In genomic region chr8:61229511-61230195, GRCm38 (mm10) we compare ENCODE assay signal across 8 mouse cellular contexts. TPM values are rescaled to one million over a fixed set of nuclear protein-coding genes. Genes with fewer than 3 reads are reported as not detected.
DNase-seq lines count a peak whose midpoint lies in the region; ATAC-seq and TF ChIP-seq lines count a peak whose summit lies in the region.
"Had no signal": no experiment of that assay in that cellular context is flagged by ENCODE, and none has a peak within 500 bp of the region (broad histone marks: within the 10 kb centered on the region; RNA-seq: fewer than 3 reads in every experiment).

No protein-coding gene starts in this region.

- WGBS in kidney, postnatal 0 days = 53% methylated on average over 12 of the region's 12 CpGs
- 83% methylated on average over 12 of the region's 12 CpGs for WGBS in forebrain, embryonic 14.5 days
- WGBS in hindbrain, embryonic 15.5 days = 68% methylated on average over 12 of the region's 12 CpGs
- 50% methylated on average over 12 of the region's 12 CpGs for WGBS in midbrain, postnatal 0 days

- peaks cover 27% of the 10 kb centered on the region for H3K4me1 ChIP-seq in kidney, postnatal 0 days (replicated peaks; ENCODE audit: insufficient read depth, low read length)
- H3K4me1 ChIP-seq in forebrain, embryonic 14.5 days (ENCODE audit: control insufficient read depth, insufficient read depth, low read length) = peaks cover 41% of the 10 kb centered on the region
- peaks cover 47% of the 10 kb centered on the region for H3K4me1 ChIP-seq in hindbrain, embryonic 15.5 days (replicated peaks)
- peaks cover 21% of the 10 kb centered on the region for H3K4me1 ChIP-seq in midbrain, postnatal 0 days (ENCODE audit: insufficient read depth, low read length)

- no peak overlapping the region for H3K4me3 ChIP-seq in kidney, postnatal 0 days (replicated peaks; ENCODE audit: low read depth, low read length)
- no peak overlapping the region for H3K4me3 ChIP-seq in forebrain, embryonic 14.5 days (ENCODE audit: low read depth, low read length)
- H3K4me3 ChIP-seq in hindbrain, embryonic 15.5 days = peak overlapping the region; percentile 5; the same call in 1 of the 2 replicates
- H3K4me3 ChIP-seq in midbrain, postnatal 0 days (ENCODE audit: low read depth, low read length) = no peak overlapping the region

- H3K9ac ChIP-seq in kidney, postnatal 0 days (ENCODE audit: low read depth, low read length) = no peak overlapping the region
- H3K9ac ChIP-seq in forebrain, embryonic 14.5 days (ENCODE audit: low read length) = no peak overlapping the region
- H3K9ac ChIP-seq in hindbrain, embryonic 15.5 days = no peak overlapping the region
- no peak overlapping the region for H3K9ac ChIP-seq in midbrain, postnatal 0 days (replicated peaks; ENCODE audit: low read length, poor library complexity, severe bottlenecking)

- H3K36me3 ChIP-seq in kidney, postnatal 0 days (ENCODE audit: insufficient read depth, low read length) = no peaks in the 10 kb centered on the region
- peaks cover 6% of the 10 kb centered on the region; the same call in 1 of the 2 replicates for H3K36me3 ChIP-seq in forebrain, embryonic 14.5 days (ENCODE audit: control insufficient read depth, insufficient read depth, low read length)
- no peaks in the 10 kb centered on the region for H3K36me3 ChIP-seq in hindbrain, embryonic 15.5 days
- no peaks in the 10 kb centered on the region for H3K36me3 ChIP-seq in midbrain, postnatal 0 days (ENCODE audit: insufficient read depth, low read length)

- H3K27me3 ChIP-seq in kidney, postnatal 0 days (ENCODE audit: insufficient read depth, low read length) = no peaks in the 10 kb centered on the region
- H3K27me3 ChIP-seq in forebrain, embryonic 14.5 days (replicated peaks; ENCODE audit: control insufficient read depth, insufficient read depth, low read length) = no peaks in the 10 kb centered on the region
- no peaks in the 10 kb centered on the region for H3K27me3 ChIP-seq in hindbrain, embryonic 15.5 days
- no peaks in the 10 kb centered on the region for H3K27me3 ChIP-seq in midbrain, postnatal 0 days (ENCODE audit: insufficient read depth, low read length)

- no peaks in the 10 kb centered on the region for H3K9me3 ChIP-seq in kidney, postnatal 0 days (replicated peaks; ENCODE audit: low read length)
- no peaks in the 10 kb centered on the region for H3K9me3 ChIP-seq in forebrain, embryonic 14.5 days (replicated peaks; ENCODE audit: control insufficient read depth, low read length)
- H3K9me3 ChIP-seq in hindbrain, embryonic 15.5 days = no peaks in the 10 kb centered on the region
- H3K9me3 ChIP-seq in midbrain, postnatal 0 days (ENCODE audit: low read length) = no peaks in the 10 kb centered on the region

- H3K4me2 ChIP-seq in kidney, postnatal 0 days (ENCODE audit: low read length) = peak overlapping the region; percentile 33
- H3K4me2 ChIP-seq in forebrain, embryonic 14.5 days (ENCODE audit: low read length) = peak overlapping the region; percentile 1; the same call in 1 of the 2 replicates
- H3K4me2 ChIP-seq in hindbrain, embryonic 15.5 days = peak overlapping the region; percentile 29
- H3K4me2 ChIP-seq in midbrain, postnatal 0 days (ENCODE audit: low read depth, low read length, poor library complexity, severe bottlenecking) = peak overlapping the region; percentile 30; the same call in 1 of the 2 replicates

- ATAC-seq in kidney, postnatal 0 days (replicated peaks; ENCODE audit: low FRiP score, low read depth) = no peak
- ATAC-seq in forebrain, embryonic 14.5 days = no peak
- no peak for ATAC-seq in hindbrain, embryonic 15.5 days (ENCODE audit: low FRiP score, low read depth)
- ATAC-seq in midbrain, postnatal 0 days (ENCODE audit: low FRiP score) = no peak

- H3K27ac ChIP-seq in kidney, postnatal 0 days = no peak overlapping the region
- no peak overlapping the region for H3K27ac ChIP-seq in forebrain, embryonic 14.5 days (ENCODE audit: low read depth, low read length)
- H3K27ac ChIP-seq in hindbrain, embryonic 15.5 days (replicated peaks) = no peak overlapping the region
- no peak overlapping the region for H3K27ac ChIP-seq in midbrain, postnatal 0 days (ENCODE audit: low read depth, low read length)

- DNase-seq in kidney, postnatal 0 days (ENCODE audit: low spot score) = no peak
- no peak for DNase-seq in kidney, adult 11 months
- no peak for DNase-seq in forebrain, embryonic 14.5 days (ENCODE audit: low spot score)
- DNase-seq in midbrain, postnatal 0 days (ENCODE audit: low spot score) = no peak
- no peak for DNase-seq in frontal cortex, adult 2 months (ENCODE audit: extremely low spot score in 1 of 2, low spot score in 1 of 2)
- no peak for DNase-seq in left cerebral cortex, adult 11 months (ENCODE audit: low spot score)
- DNase-seq: cerebellum, postnatal 25 days had no signal

- no peak for TF ChIP-seq CTCF in kidney, postnatal 0 days (IDR thresholded peaks at IDR 0.05; ENCODE audit: low read depth)
- TF ChIP-seq CTCF in midbrain, postnatal 0 days (IDR thresholded peaks at IDR 0.05) = no peak

RNA-seq across cellular contexts. Expression of gene Sh3rf1, which starts 6.0 kb away (rescaled TPM):
- polyA plus RNA-seq in kidney, postnatal 0 days (2015; fragmentation: Nextera tagmentation; extraction: Ambion mirVana) = 18.1 and 21.8 TPM in 2 replicates
- 27.1 and 30.9 TPM in 2 replicates for polyA plus RNA-seq in forebrain, embryonic 14.5 days (2014; fragmentation: Nextera tagmentation; extraction: Ambion mirVana)
- polyA plus RNA-seq in hindbrain, embryonic 15.5 days (2015; fragmentation: Nextera tagmentation; extraction: Ambion mirVana) = 25.8 and 28.0 TPM in 2 replicates
- 37.5 and 39.8 TPM in 2 replicates for total RNA-seq in midbrain, postnatal 0 days (2014; rRNA removed)
- polyA plus RNA-seq in midbrain, postnatal 0 days (2015; fragmentation: Nextera tagmentation; extraction: Ambion mirVana) = 23.9 and 24.3 TPM in 2 replicates
- polyA plus RNA-seq in frontal cortex, adult 2 months (2012; rRNA removed) = 15.8 and 19.4 TPM in 2 replicates
